Mouse (Mus musculus) liver, embryonic 14.5 days (tissue): ENCODE results near the gene Plekhn1.

Source experiments
- CTCF ChIP-seq: IDR thresholded peaks from 2 replicates; pipeline ENCODE4 v1.5.1; 2016; ENCODE audit warnings: antibody characterized with exemption, low read depth, control low read depth
- EP300 ChIP-seq: IDR thresholded peaks from 2 replicates; pipeline ENCODE4 v1.6.1; 2016; ENCODE audit warnings: antibody characterized with exemption, low read depth

- TF ChIP-seq EP300, result no peak
- TF ChIP-seq CTCF, result no peak
These were observed 18.0 kb upstream of the Plekhn1 start for GRCm38 (mm10) chr4:156252619-156253018.
